Mouse (Mus musculus) thymus, adult 2 months (tissue): ENCODE results near the gene Add3.

Experiments used
- CTCF ChIP-seq: fragments of 200-500 bp; IDR thresholded peaks from 2 replicates; pipeline ENCODE4 v1.5.1; 2012; ENCODE audit warnings: mild to moderate bottlenecking, control low read depth, low read length, moderate library complexity, borderline replicate concordance; ENCODE audit not compliant: control insufficient read depth, poor library complexity, insufficient read depth; ENCODE audit errors: extremely low read depth
- POLR2A ChIP-seq: fragments of 200-500 bp; IDR thresholded peaks from 2 replicates; pipeline ENCODE4 v1.6.1; 2012; ENCODE audit warnings: mild to moderate bottlenecking, low read length, control low read depth, moderate library complexity; ENCODE audit not compliant: control insufficient read depth, poor library complexity, insufficient read depth; ENCODE audit errors: extremely low read depth

- TF ChIP-seq CTCF (no peak), POLR2A (no peak)
Measured at GRCm38 (mm10) chr19:53185486-53186134, 45.4 kb downstream of the Add3 start.
